Mouse (Mus musculus): ENCODE results near the gene Chpt1.
"Not testable (repeated sequence)": the region's sequence is repeated elsewhere in the genome, so short reads cannot be mapped to it uniquely, and the experiment has no call there.

Gene Chpt1

DNA sequence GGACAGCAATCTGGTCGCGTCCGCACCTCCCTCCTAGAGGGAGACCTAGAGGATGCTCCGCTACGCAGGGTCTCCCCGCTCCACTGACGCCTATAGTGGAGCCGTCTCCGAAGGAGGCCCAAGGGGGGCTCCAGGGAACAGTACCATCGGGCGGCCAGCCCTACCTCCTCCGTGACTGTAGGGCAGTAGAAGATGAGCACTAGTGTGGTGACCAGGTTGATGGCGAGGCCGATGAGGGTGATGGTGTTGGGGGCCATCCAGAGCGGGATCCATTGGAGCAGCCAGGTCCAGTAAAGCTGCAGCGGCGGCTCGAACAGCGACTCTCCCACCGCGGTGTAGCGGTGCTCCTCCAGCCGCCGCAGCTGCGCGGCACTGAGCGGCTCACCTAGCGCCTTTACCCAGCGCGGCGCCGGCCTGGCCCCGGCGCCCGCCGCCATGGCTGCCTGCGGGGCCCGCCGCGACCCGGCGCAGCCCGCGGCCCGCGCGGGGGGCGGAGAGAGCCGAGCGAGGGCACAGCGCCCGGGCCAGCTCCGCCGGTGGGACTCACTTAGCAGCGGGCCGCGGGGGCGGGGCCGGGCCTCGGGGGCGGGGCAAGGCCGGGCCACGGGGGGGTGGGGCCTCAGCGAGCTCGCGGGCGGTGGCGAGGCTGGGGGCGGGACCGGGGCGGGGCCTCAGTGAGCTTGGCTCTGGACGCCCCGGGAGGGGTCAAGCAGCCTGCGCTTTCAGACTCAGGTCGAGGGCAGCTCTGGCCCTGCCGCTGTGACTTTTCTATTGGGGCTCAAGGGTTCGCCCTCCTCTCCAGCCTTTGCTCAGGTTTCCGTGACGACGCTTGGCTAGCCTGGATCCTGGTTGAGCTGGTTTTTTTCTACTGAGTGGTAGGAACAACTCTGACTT lies at the start of gene Chpt1:
Gene Chpt1, minus strand, starts transcription at position 653 of the 894 bp plus-strand sequence.
- in situ Hi-C loops (cut with MboI, MseI), result loop anchor here (5.0 to 10.0 kb wide), 2 partner anchors 79 to 286 kb away; no protein-coding TSS in a partner anchor

DNA sequence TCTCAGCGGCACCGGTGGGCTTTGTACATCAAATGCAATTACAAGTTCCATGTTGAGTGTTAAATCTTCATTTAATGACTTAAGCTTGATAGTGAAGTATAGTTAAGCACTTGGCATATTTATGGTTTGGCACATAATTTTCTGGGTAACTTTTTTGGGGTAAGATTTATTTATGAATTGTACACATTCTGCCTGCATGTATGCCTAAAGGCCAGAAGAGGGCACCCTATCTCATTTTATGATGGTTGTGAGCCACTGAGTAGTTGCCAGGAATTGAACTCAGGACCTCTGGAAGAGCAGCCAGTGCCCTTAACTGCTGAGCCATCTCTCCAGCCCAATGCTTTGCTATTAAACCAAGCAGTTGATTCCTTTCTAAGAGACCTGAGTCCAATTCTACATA lies 48.9 kb upstream of the Chpt1 start:
- in situ Hi-C loops (cut with MboI, MseI), result no loop called here

DNA sequence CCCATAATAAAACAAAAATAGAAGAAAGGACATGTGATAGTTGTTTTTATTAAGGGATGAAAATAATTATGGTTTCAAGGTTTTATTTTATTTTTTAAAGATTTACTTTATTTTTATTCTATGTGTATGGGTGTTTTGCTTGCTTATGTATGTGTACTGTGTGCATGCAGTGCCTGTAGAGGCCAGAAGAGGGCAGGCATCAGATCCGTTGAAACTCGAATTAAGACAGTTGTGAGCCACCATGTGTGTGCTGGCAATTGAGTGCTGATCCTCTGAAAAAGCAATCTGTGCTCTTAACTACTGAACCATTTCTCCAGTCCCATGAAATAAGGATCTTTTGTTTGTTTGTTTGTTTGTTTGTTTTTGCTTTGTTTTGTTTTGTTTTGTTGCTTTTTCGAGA lies 46.4 kb upstream of the Chpt1 start:
- in situ Hi-C loops (cut with MboI, MseI), result no loop called here

DNA sequence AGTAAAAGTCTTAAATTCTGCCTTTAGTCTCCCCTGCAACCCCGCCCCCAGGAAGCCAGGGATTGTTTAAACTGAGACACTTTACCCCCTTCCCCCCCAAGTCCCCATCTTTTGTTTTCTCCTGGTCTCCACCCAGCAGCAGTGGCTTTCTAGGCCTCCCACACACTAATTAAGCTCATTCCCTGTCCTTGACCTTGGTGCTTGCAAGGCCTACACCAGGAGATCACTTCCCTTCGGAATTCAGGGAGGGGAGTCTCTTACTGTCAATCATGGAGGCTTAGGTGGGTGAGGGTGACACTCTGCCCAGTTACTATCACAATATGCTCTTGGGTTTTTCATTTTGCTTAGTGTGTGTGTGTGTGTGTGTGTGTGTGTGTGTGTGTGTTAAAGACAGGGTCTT lies 43.8 kb upstream of the Chpt1 start:
- in situ Hi-C loops (cut with MboI, MseI), result loop anchor here (5.0 kb wide), 1 partner anchor 175 kb away; no protein-coding TSS in a partner anchor

DNA sequence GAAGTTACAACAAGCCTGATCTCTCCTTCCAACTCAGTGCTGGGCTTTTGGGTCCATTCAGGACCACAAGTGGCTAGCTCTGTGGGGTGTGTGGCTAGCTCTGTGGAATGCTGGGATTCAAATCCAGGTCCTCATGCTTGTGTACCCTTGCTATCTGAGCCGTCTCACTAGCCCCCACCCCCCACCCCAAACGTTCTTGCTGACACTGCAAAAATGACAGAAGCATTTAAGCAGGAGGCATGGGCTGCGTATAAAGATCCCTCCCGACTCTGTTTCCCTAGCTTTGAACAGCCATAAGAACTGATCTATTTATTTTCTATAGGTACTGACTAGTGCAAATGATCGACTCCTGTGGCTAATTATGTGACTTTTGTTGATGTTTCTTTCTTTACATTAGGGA lies 26.8 kb upstream of the Chpt1 start:
- in situ Hi-C loops (cut with MboI, MseI), result no loop called here

DNA sequence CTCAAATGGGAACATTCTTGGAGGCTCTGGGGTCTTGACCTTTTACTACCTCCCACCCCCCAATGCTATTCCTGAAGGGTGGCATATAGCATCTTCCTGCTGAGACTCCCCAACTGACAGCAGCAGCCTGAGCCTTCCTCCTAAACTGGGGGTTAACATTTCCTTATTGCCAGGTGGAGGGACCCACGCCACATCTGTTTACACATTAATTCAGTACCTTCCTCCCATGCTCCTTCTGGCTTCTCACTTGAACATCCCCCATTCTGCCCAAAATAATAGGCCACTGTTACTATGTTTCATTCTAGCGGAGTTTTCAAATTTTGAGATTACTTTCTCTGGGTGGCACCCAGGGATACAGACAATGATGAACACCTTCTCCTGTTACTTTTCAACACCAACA lies 20.1 kb upstream of the Chpt1 start:
- in situ Hi-C loops (cut with MboI, MseI), result loop anchor here (10.0 kb wide), 1 partner anchor 51 kb away; no protein-coding TSS in a partner anchor

DNA sequence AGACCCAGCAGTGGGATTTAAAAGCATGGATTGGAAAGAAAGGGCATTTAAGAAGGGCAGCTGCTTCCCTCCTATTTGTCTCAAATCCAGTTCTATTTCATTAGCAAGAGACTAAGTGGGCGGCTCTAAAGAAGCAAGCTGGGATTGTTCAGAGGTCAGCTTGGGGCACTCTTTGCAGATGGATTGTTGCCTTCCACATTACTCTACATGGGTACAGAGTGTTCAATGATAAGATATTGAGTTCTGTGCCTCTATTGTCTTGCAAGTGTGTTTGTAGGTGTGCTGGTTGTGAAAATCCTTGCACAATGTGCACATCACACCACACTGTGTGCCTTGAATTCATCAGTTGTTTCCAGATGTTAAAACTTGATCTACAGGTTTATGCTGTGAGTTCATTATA lies 19.3 kb upstream of the Chpt1 start:
- in situ Hi-C loops (cut with MboI, MseI), result loop anchor here (10.0 kb wide), 1 partner anchor 52 kb away; no protein-coding TSS in a partner anchor

DNA sequence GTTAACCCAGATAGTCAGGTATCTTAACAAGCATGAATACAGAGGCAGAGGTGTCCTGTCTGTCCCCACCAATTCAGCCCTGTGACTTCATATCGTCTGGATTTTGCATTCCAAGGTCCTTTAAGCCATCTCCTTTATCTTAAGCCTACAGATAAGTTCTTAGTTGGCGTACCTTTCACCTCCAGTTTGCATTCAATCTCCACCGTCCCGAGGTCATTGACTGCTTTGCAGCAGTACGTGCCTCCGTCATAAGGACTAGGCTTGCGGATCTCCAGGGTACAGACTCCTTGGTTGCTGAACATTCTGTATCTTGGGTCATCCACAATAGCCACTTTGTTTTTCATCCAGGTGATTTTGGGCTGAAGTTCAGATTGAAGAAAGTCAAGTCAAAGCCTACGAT lies 18.9 kb upstream of the Chpt1 start:
- in situ Hi-C loops (cut with MboI, MseI), result loop anchor here (10.0 kb wide), 1 partner anchor 52 kb away; no protein-coding TSS in a partner anchor

DNA sequence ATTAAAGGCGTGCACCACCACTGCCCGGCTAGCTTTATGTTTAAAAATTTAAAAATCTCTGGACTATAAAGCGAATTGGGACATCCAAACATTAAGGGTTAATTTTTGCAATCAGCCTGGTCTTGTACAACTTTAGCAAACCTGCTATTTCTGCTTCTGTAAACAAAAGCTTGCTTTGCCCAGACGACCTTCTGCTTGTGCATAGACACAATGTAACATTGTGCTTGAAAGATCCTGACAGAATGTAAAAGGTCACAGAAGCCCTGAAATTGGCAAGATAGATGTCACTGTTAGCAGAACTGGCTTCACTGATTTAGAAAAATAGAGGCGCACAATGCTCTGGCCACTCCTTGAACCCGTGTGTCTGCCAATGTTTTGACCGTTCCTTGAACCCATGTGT lies 11.2 kb upstream of the Chpt1 start:
- in situ Hi-C loops (cut with MboI, MseI), result not testable (repeated sequence)

DNA sequence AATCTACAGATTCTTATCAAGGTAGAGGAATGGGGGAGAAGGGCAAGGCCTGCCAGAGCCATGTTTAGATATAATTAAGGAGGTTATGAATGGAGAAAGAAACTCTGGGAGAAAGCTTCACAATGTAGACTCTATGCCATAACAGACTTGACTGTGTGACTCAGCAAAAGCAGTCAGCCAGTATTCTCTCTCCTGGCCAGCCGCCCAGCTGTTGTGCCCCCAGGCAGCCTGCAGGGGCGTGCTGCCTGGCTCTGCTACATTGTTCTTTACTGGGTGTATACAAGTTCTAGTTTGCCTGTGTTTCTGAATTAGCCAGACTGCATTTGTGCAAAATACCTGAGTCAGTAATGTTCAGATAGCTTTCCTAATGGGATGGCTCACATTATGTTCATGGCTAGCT lies 10.6 kb upstream of the Chpt1 start:
- in situ Hi-C loops (cut with MboI, MseI), result no loop called here

DNA sequence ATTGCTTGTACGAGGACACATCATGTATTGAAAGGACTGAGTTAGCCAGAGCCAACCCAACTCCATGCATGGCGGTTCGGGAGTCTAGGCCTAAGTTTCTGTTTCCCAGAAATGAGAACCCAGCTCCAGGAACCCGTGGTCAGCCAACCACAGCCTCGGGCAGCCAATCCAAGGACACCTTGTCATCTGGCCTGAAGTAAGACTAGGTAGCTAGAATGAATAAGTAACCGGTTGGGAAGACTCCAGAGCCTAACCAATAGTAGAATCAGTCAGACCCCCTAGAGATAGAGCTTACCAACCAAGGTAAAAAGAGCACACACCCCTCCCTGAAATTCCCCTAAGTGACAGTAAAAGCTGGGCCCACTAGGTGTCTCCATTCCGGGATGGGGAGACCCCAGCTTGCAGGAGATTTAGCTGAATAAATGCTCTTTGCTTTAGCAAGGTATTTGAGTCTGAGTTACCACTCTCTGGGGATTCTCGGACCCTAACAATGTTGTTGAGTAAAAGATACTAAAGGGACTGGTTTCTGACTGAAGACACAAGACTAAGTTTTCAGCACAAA lies 9.8 kb upstream of the Chpt1 start:
- in situ Hi-C loops (cut with MboI, MseI), result no loop called here

DNA sequence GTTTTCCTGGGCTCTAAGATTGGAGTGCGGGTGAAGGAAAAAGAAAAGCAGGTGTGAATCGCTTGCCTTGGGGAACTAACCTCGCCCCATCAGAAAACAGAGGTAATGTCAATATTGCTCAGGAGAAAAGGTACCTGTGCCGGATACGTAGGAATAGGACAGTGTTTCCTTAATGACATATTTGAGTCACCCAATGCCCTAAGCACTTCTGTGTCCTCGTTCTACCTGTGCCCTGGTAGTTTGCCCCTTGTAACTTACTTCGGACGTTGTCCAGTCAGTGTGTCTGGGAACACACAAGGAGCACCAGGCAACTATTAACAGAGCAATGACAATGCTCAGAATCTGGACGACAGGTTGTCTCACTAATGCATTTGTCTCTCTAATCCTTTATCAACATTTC lies 7.5 kb upstream of the Chpt1 start:
- in situ Hi-C loops (cut with MboI, MseI), result no loop called here

DNA sequence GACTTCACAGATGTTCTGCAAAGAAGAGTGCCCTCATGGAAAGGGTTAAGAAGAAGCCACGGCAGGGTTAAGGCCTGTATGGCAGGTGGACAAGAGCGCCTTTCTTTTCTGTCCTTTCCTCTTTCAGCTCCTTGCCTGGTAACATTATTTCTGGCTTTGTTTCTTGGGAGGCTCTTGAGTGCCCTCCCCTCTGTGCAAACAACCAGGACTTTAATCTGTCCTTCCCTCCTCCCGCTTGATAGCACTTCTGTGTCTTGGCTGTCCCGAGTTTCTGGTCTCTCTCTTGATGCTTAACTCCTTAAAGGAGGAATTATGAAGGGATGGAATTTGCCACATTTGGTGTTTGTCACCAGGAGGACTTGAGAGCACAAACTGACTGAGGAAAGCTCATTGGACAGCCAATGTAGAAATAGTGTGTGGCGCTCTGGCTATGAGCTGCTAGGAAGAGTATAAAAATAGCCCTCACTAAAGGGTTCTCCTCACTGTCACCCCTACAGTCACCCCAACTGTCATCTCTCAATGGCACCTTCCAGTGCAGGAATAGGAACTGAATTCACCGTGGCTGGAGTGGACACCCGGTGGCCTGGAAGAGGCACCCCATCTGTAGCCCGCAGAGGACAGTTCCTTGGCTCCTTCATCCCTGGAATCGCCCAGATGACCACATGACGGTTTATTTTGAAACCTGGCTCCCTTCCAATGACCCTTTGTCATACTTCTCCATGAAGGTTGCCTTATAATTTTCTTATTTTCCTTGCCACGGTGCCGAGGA lies 6.8 kb upstream of the Chpt1 start:
- in situ Hi-C loops (cut with MboI, MseI), result no loop called here

DNA sequence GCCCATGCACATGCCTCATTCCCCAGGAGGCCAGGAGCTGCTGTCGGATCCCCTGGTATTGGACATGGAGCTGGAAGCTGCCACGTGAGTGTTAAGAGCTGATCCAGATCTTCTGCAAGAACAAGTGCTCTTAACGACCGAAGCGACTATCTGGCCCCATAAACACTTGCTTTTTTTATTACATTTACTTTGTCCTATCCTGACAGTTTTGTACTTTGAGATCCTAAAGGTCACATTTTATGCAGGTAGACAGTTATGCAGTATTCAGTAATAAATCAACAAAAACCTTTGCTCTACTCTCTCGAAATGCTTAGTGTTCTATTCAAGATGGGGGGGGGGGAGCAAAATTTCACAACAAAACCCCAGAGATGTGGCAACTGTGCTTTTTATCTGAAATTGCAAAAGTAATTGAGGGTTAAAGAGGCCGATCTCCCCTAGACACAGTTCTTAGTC lies 3.8 kb upstream of the Chpt1 start:
- in situ Hi-C loops (cut with MboI, MseI), result loop anchor here (10.0 kb wide), 1 partner anchor 83 kb away; no protein-coding TSS in a partner anchor

DNA sequence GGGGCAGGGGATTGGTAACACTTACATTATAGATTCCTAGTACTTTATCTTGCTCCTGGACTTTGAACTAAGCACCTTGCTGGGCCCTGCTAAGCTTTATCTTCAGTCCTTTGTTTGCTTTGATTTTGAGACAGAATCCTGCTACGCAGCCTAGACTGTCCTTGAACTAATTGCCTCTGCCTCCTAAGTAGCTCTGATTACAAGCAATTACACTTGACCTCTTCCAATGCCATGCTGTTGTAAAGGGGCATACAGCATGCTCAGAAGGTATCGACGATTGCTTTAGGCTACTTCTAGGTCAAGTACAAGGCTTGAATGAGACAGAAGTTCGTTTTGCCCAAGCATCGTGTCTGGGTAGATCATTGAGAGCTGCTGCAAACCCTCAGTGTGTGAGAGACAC lies 1.4 kb upstream of the Chpt1 start:
- in situ Hi-C loops (cut with MboI, MseI), result loop anchor here (10.0 kb wide), 1 partner anchor 80 kb away; no protein-coding TSS in a partner anchor

DNA sequence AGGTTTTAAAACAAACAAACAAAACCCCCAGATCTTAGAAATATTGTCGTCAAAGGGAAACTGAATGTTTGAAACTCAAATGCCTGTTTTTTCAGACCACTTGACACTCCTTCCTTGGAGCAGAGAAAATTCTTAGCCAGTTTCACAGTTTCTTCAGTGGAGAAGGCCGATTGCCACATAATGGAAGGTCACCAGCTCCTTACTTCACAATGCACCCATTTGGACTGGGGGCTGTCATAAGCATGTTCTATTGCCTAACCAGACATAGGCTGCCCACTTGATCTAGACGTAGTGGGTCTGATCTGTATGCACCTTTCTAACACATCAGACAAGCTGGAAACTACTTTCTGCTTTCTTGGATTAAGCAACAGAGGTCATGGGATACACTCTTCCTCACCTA lies 608 bp upstream of the Chpt1 start:
- in situ Hi-C loops (cut with MboI, MseI), result loop anchor here (5.0 to 10.0 kb wide), 2 partner anchors 80 to 287 kb away; no protein-coding TSS in a partner anchor

DNA sequence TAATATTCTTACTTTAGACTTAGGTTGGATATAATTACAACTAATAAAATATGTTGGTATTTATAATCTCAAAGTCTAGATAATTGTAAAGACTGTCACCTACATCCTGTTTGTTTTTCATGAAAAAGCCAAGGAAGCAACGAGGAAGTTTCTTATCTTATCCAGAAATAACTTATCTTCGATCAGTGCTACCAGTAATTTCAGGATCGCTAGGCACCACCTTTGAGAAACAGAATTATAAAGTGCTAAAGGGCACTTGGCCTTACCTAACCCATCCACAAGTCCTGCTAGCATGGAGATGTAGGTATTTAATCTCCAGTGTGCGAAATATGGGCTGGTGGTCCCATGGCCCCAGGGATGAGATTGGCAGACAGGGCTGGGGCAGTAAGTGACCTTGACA lies 954 bp downstream of the Chpt1 start:
- in situ Hi-C loops (cut with MboI, MseI), result loop anchor here (5.0 to 10.0 kb wide), 2 partner anchors 78 to 286 kb away; no protein-coding TSS in a partner anchor

DNA sequence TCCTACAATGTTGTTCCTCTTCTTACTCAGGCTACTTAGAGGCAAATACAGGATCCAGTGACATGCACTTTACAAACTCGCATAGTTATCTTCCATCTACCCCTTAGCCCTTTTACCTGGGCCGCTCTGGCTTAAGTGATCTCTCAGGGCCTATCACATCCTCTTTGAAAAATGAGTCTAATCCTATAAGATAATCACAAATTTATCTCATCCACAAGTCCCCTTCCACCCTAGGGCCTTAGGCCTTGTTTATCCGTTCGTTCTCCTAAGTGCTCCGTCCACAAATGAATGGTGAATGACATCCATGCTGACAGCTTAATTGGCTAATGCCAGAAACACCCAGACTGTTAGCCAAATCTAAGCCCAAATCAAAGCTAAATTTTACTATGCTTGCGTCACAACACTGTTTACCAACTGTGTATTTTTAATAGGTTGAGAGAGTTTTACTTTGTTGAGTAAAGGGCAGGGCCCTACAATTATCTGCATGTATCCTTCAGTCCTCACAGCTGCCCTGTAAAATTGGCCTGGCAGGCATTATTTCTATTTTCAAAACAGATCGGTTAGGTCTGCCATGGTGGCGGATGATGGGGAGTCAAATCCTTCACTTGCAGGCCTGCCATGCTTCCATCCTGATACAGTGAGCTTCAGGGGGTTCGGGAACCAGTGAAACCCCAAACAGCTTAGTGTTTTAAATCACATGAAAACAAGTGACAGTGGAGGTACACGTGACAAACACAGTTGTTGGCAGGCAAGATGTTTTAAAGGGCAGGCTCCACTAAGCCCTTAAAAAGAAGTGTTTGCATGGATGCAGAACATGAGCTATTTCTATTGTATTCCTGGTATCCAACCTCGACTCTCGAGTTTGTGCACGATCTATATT lies 1.7 kb downstream of the Chpt1 start:
- in situ Hi-C loops (cut with MboI, MseI), result loop anchor here (5.0 to 10.0 kb wide), 2 partner anchors 77 to 285 kb away; no protein-coding TSS in a partner anchor

DNA sequence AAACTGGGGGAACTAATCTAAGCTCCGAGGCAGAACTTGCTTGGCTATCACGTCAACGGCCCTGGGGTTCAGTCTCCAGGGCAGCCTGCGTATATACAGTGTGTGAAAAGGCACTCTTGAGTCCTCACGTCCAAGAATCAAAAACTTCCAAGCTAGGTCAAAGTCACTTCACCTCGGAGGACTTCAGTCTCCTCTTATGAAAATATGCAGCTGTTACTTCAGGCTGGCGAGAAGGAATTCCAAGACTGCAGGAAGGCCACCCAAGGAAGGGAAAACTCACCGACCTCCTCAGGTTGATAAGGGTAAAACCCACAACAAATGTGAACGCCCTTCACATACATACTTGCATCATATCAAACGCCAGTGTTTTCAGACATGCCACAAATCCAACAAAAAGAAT lies 2.5 kb downstream of the Chpt1 start:
- in situ Hi-C loops (cut with MboI, MseI), result loop anchor here (5.0 to 10.0 kb wide), 2 partner anchors 77 to 284 kb away; no protein-coding TSS in a partner anchor

DNA sequence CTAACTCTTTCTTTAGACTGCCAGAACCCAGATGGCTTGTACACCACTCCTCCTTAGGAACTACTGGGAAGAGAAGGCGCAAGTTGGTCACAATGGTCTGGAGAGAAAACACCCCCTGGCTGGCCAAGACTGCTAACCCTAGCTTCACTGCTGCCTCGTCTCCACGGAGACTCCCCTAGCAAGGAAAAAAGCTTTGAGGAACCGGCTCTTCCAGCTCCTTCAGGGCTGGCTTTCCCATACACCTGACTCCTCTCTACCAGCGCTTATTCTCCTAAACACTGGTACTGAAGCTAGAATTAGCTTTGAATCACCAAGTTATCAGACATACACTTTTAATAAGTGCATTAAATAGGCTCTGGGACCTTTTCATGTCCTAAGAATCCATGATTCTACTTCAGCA lies 3.9 kb downstream of the Chpt1 start:
- in situ Hi-C loops (cut with MboI, MseI), result loop anchor here (5.0 to 10.0 kb wide), 2 partner anchors 75 to 283 kb away; no protein-coding TSS in a partner anchor

Data from T-helper 1 cell (primary cell).